Mouse (Mus musculus): ENCODE data around the gene Unc13d. TPM values are rescaled to one million over a fixed set of nuclear protein-coding genes. Genes with fewer than 3 reads are reported as not detected.

Gene Unc13d
- total and polyA plus RNA-seq, 3 experiments: 8.9 to 15.7 (median 14.0) TPM

GRCm38 (mm10) chr11:116064187-116064867 is 13.4 kb downstream of the Unc13d start:
- in situ Hi-C loops (cut with MboI; ENCODE audit: low pct_ligation_motif_present, low pct_unique_long_range_greater_than_20kb, low sequenced_read_pairs) (no loop called here), dilution Hi-C loops (cut with MboI; ENCODE audit: extremely low pct_ligation_motif_present, extremely low pct_unique_long_range_greater_than_20kb, low sequenced_read_pairs) (no loop called here)
- no peak overlapping the region for H3K9ac ChIP-seq (ENCODE audit: insufficient read depth, low read depth)
- no peak overlapping the region for H3K27ac ChIP-seq (ENCODE audit: insufficient read depth, low read depth)
- peaks cover 37 to 96% of the 10 kb centered on the region in 2 experiments for H3K36me3 ChIP-seq (replicated peaks in 1 of 2; ENCODE audit: control insufficient read depth in 1 of 2, insufficient read depth in 1 of 2, low read length in 1 of 2)
- no peak overlapping the region for H3K4me2 ChIP-seq (ENCODE audit: insufficient read depth, low read depth, poor library complexity, severe bottlenecking)
- peaks cover 0 to 28% of the 10 kb centered on the region in 2 experiments; a peak in 2 of 4 replicates for H3K4me1 ChIP-seq (ENCODE audit: control insufficient read depth in 1 of 2, insufficient read depth in 2 of 2)
- no peaks in the 10 kb centered on the region for H3K79me2 ChIP-seq (replicated peaks; ENCODE audit: control insufficient read depth, extremely low read depth, insufficient read depth, poor library complexity, severe bottlenecking)
- no peak overlapping the region for H3K4me3 ChIP-seq (replicated peaks in 1 of 3; ENCODE audit: low read depth in 2 of 3, low read length in 2 of 3, poor library complexity in 1 of 3)
- no peaks in the 10 kb centered on the region for H3K9me3 ChIP-seq (replicated peaks; ENCODE audit: low read length)
- TF ChIP-seq ETS1 (conservative IDR thresholded peaks at IDR 0.05; ENCODE audit: low read depth, low read length): no peak
- no peak for DNase-seq (ENCODE audit: extremely low read depth)
- H3K27me3 ChIP-seq (replicated peaks): no peaks in the 10 kb centered on the region

- Histone ChIP-seq H3K27me3 (replicated peaks) (no peaks in the 10 kb centered on the region), H3K4me2 (ENCODE audit: insufficient read depth, low read depth, poor library complexity, severe bottlenecking) (no peak overlapping the region), H3K36me3 (replicated peaks in 1 of 2; ENCODE audit: control insufficient read depth in 1 of 2, insufficient read depth in 1 of 2, low read length in 1 of 2) (peaks cover 44 to 96% of the 10 kb centered on the region in 2 experiments), H3K27ac (ENCODE audit: insufficient read depth, low read depth) (no peak overlapping the region), H3K79me2 (replicated peaks; ENCODE audit: control insufficient read depth, extremely low read depth, insufficient read depth, poor library complexity, severe bottlenecking) (no peaks in the 10 kb centered on the region), H3K4me3 (replicated peaks in 1 of 3; ENCODE audit: low read depth in 2 of 3, low read length in 2 of 3, poor library complexity in 1 of 3) (no peak overlapping the region), H3K9ac (ENCODE audit: insufficient read depth, low read depth) (no peak overlapping the region), H3K9me3 (replicated peaks; ENCODE audit: low read length) (no peaks in the 10 kb centered on the region), H3K4me1 (ENCODE audit: control insufficient read depth in 1 of 2, insufficient read depth in 2 of 2) (peaks cover 0 to 28% of the 10 kb centered on the region in 2 experiments; a peak in 2 of 4 replicates)
- DNase-seq (ENCODE audit: extremely low read depth): no peak
- dilution Hi-C loops (cut with MboI; ENCODE audit: extremely low pct_ligation_motif_present, extremely low pct_unique_long_range_greater_than_20kb, low sequenced_read_pairs) (no loop called here), in situ Hi-C loops (cut with MboI; ENCODE audit: low pct_ligation_motif_present, low pct_unique_long_range_greater_than_20kb, low sequenced_read_pairs) (no loop called here)
- no peak for TF ChIP-seq PAX5 (IDR thresholded peaks at IDR 0.05; ENCODE audit: low read length)
- TF ChIP-seq NELFE (IDR thresholded peaks at IDR 0.05; ENCODE audit: low read depth, low read length): no peak
- no peak for TF ChIP-seq MAFK (IDR thresholded peaks at IDR 0.05; ENCODE audit: insufficient replicate concordance, low read length)
- no peak for TF ChIP-seq MAZ (IDR thresholded peaks at IDR 0.05; ENCODE audit: low read depth, low read length)
- TF ChIP-seq ZMIZ1 (IDR thresholded peaks at IDR 0.05; ENCODE audit: low read depth, low read length): no peak
- no peak for TF ChIP-seq ZNF384 (IDR thresholded peaks at IDR 0.05; ENCODE audit: low read depth, low read length)
- TF ChIP-seq TBP (conservative IDR thresholded peaks at IDR 0.05; ENCODE audit: low read depth, low read length): no peak
Measured at GRCm38 (mm10) chr11:116063562-116063961, 14.2 kb downstream of the Unc13d start.

GRCm38 (mm10) chr11:116062521-116062920 is 15.2 kb downstream of the Unc13d start:
- H3K4me2 ChIP-seq (ENCODE audit: insufficient read depth, low read depth, poor library complexity, severe bottlenecking): no peak overlapping the region
- dilution Hi-C loops (cut with MboI; ENCODE audit: extremely low pct_ligation_motif_present, extremely low pct_unique_long_range_greater_than_20kb, low sequenced_read_pairs) (no loop called here), in situ Hi-C loops (cut with MboI; ENCODE audit: low pct_ligation_motif_present, low pct_unique_long_range_greater_than_20kb, low sequenced_read_pairs) (no loop called here)
- TF ChIP-seq MYC (IDR thresholded peaks at IDR 0.05; ENCODE audit: low read depth, low read length) (no peak), ZKSCAN1 (IDR thresholded peaks at IDR 0.05; ENCODE audit: borderline replicate concordance, low read depth, low read length) (no peak), MEF2A (IDR thresholded peaks at IDR 0.05; ENCODE audit: borderline replicate concordance, low read depth, low read length) (no peak), ZMIZ1 (IDR thresholded peaks at IDR 0.05; ENCODE audit: low read depth, low read length) (no peak), E2F4 (IDR thresholded peaks at IDR 0.05; ENCODE audit: insufficient replicate concordance, low read depth, low read length) (no peak), JUND (conservative IDR thresholded peaks at IDR 0.05; ENCODE audit: low read depth, low read length) (no peak), CHD1 (IDR thresholded peaks at IDR 0.05; ENCODE audit: low read depth, low read length) (no peak)
- H3K27ac ChIP-seq (ENCODE audit: insufficient read depth, low read depth): no peak overlapping the region
- peaks cover 55 to 97% of the 10 kb centered on the region in 2 experiments for H3K36me3 ChIP-seq (replicated peaks in 1 of 2; ENCODE audit: control insufficient read depth in 1 of 2, insufficient read depth in 1 of 2, low read length in 1 of 2)
- H3K79me2 ChIP-seq (replicated peaks; ENCODE audit: control insufficient read depth, extremely low read depth, insufficient read depth, poor library complexity, severe bottlenecking): no peaks in the 10 kb centered on the region
- H3K4me1 ChIP-seq (ENCODE audit: control insufficient read depth in 1 of 2, insufficient read depth in 2 of 2): peaks cover 0 to 28% of the 10 kb centered on the region in 2 experiments; a peak in 2 of 4 replicates
- H3K27me3 ChIP-seq (replicated peaks): no peaks in the 10 kb centered on the region
- DNase-seq (ENCODE audit: extremely low read depth): no peak
- no peak overlapping the region for H3K9ac ChIP-seq (ENCODE audit: insufficient read depth, low read depth)
- H3K4me3 ChIP-seq (replicated peaks in 1 of 3; ENCODE audit: low read depth in 2 of 3, low read length in 2 of 3, poor library complexity in 1 of 3): no peak overlapping the region
- no peaks in the 10 kb centered on the region for H3K9me3 ChIP-seq (replicated peaks; ENCODE audit: low read length)
